Mouse (Mus musculus) spleen, adult 2 months (tissue): ENCODE data around the gene Gnpat. TPM values are rescaled to one million over a fixed set of nuclear protein-coding genes. Genes with fewer than 3 reads are reported as not detected.
A peak's percentile ranks its signal among the peaks of the same experiment; 100 is the strongest.

Experiments
- DNase-seq, 2 experiments: peaks; one replicate each; pipeline versions ENCODE4 v3.0.0 to v3.0.0-alpha.2; 2012 to 2021; ENCODE audit warnings: low spot score in 2 of 2, low read depth in 1 of 2
- H3K27ac ChIP-seq: fragments of 200-500 bp; 2 replicates; pipeline ENCODE4 v1.5.1; 2012; ENCODE audit warnings: low read length, inconsistent platforms; ENCODE audit not compliant: insufficient read depth
- H3K27me3 ChIP-seq: fragments of 200-500 bp; 2 replicates; pipeline ENCODE4 v1.6.1; 2012; ENCODE audit warnings: mild to moderate bottlenecking, moderate library complexity, low read length, inconsistent platforms; ENCODE audit not compliant: control insufficient read depth, insufficient read depth
- H3K36me3 ChIP-seq: fragments of 200-500 bp; 2 replicates; pipeline ENCODE4 v1.6.1; 2012; ENCODE audit warnings: mild to moderate bottlenecking, low read length, inconsistent platforms; ENCODE audit not compliant: control insufficient read depth, insufficient read depth
- H3K4me1 ChIP-seq: fragments of 200-500 bp; 2 replicates; pipeline ENCODE4 v1.6.1; 2011; ENCODE audit warnings: inconsistent platforms; ENCODE audit not compliant: control insufficient read depth, insufficient read depth, insufficient read length
- H3K4me3 ChIP-seq: fragments of 200-500 bp; 2 replicates; pipeline ENCODE4 v1.5.1; 2011; ENCODE audit warnings: mild to moderate bottlenecking, inconsistent platforms; ENCODE audit not compliant: insufficient read depth, insufficient read length; ENCODE audit errors: extremely low read depth
- CTCF ChIP-seq: fragments of 200-500 bp; IDR thresholded peaks from 2 replicates; pipeline ENCODE4 v1.5.1; 2011; ENCODE audit warnings: mild to moderate bottlenecking, inconsistent platforms; ENCODE audit not compliant: insufficient read depth, insufficient read length, insufficient replicate concordance; ENCODE audit errors: extremely low read depth
- POLR2A ChIP-seq: fragments of 200-500 bp; IDR thresholded peaks from 2 replicates; pipeline ENCODE4 v1.6.1; 2011; ENCODE audit warnings: low read depth, low read length, inconsistent platforms
- WGBS: fragments of 180-500 bp; shearing (Covaris S2); methylation state at CpG from one replicate; pipeline ENCODE4 v1.1.7; 2018; 5-methylcytosine and 5-hydroxymethylcytosine counted together
- polyA plus RNA-seq: library from polyadenylated mRNA; depleted of rRNA; stranded (reverse); fragments of >200 nt; gene quantifications from 2 replicates; pipeline ENCODE4 v1.2.3, GENCODE M21; 2012

The Gnpat gene
- polyA plus RNA-seq, 1 experiment: 36.0 TPM

GRCm38 (mm10) chr8:124845131-124845530 lies 17.7 kb upstream of the Gnpat start:
- H3K4me3 ChIP-seq: no peak overlapping the region
- WGBS: 84% methylated on average over 3 of the region's 3 CpGs
- no peak overlapping the region for H3K27ac ChIP-seq
- H3K27me3 ChIP-seq: no peaks in the 10 kb centered on the region
- H3K36me3 ChIP-seq: peaks cover 10% of the 10 kb centered on the region
- TF ChIP-seq CTCF: no peak
- TF ChIP-seq POLR2A: no peak
- H3K4me1 ChIP-seq: no peaks in the 10 kb centered on the region
- no peak for DNase-seq

- TF ChIP-seq CTCF (no peak), POLR2A (no peak)
- 92% methylated on average over 5 of the region's 5 CpGs for WGBS
- H3K27ac ChIP-seq: no peak overlapping the region
- no peaks in the 10 kb centered on the region for H3K27me3 ChIP-seq
- H3K4me3 ChIP-seq: no peak overlapping the region
- peaks cover 7% of the 10 kb centered on the region for H3K36me3 ChIP-seq
- no peak for DNase-seq
- no peaks in the 10 kb centered on the region for H3K4me1 ChIP-seq
Observed at GRCm38 (mm10) chr8:124845573-124845972, 17.3 kb upstream of the Gnpat start.

- no peaks in the 10 kb centered on the region for H3K27me3 ChIP-seq
- H3K4me1 ChIP-seq: no peaks in the 10 kb centered on the region
- WGBS: 90% methylated on average over 1 of the region's 1 CpGs
- H3K4me3 ChIP-seq: no peak overlapping the region
- H3K36me3 ChIP-seq: peaks cover 7% of the 10 kb centered on the region
- no peak for TF ChIP-seq POLR2A
- TF ChIP-seq CTCF: no peak
- DNase-seq: no peak
- no peak overlapping the region for H3K27ac ChIP-seq
Observed at GRCm38 (mm10) chr8:124853511-124853910, 9.3 kb upstream of the Gnpat start.

GRCm38 (mm10) chr8:124859466-124859865 lies 3.4 kb upstream of the Gnpat start:
- no peaks in the 10 kb centered on the region for H3K27me3 ChIP-seq
- no peak for TF ChIP-seq POLR2A
- TF ChIP-seq CTCF: peak; percentile 55; the same call in 1 of the 2 replicates
- H3K4me1 ChIP-seq: peaks cover 2% of the 10 kb centered on the region; the same call in 1 of the 2 replicates
- H3K4me3 ChIP-seq: no peak overlapping the region
- no peak overlapping the region for H3K27ac ChIP-seq
- peak in 1 of 2 experiments; percentile 37 for DNase-seq
- peaks cover 8% of the 10 kb centered on the region for H3K36me3 ChIP-seq

GRCm38 (mm10) chr8:124860188-124860587 lies 2.6 kb upstream of the Gnpat start:
- Histone ChIP-seq H3K4me1 (peaks cover 5% of the 10 kb centered on the region; the same call in 1 of the 2 replicates), H3K27me3 (no peaks in the 10 kb centered on the region), H3K4me3 (no peak overlapping the region), H3K36me3 (peaks cover 8% of the 10 kb centered on the region), H3K27ac (no peak overlapping the region)
- 87% methylated on average over 3 of the region's 3 CpGs for WGBS
- no peak for DNase-seq
- TF ChIP-seq POLR2A: no peak
- TF ChIP-seq CTCF: no peak

- Histone ChIP-seq H3K27me3 (no peaks in the 10 kb centered on the region), H3K36me3 (peaks cover 2% of the 10 kb centered on the region), H3K27ac (peak overlapping the region; percentile 84), H3K4me3 (peak overlapping the region; percentile 84), H3K4me1 (peaks cover 14% of the 10 kb centered on the region; the same call in 1 of the 2 replicates)
- WGBS: 0% methylated on average over 33 of the region's 33 CpGs
- DNase-seq: no peak
- TF ChIP-seq CTCF (no peak), POLR2A (no peak)
Observed at GRCm38 (mm10) chr8:124863163-124863677, 387 bp downstream of the Gnpat start.

- TF ChIP-seq POLR2A: no peak
- TF ChIP-seq CTCF: no peak
- no peak for DNase-seq
- Histone ChIP-seq H3K36me3 (peaks cover 2% of the 10 kb centered on the region), H3K4me3 (peak overlapping the region; percentile 84), H3K4me1 (peaks cover 14% of the 10 kb centered on the region; the same call in 1 of the 2 replicates), H3K27ac (peak overlapping the region; percentile 84), H3K27me3 (no peaks in the 10 kb centered on the region)
- WGBS: 1% methylated on average over 8 of the region's 8 CpGs
Observed at GRCm38 (mm10) chr8:124863729-124864128, 896 bp downstream of the Gnpat start.
